Mouse (Mus musculus): Measurements from ENCODE around the gene Lrrc72. TPM values are rescaled to one million over a fixed set of nuclear protein-coding genes. Genes with fewer than 3 reads are reported as not detected.
A peak's percentile ranks its signal among the peaks of the same experiment; 100 is the strongest.
"Not testable (repeated sequence)": the region's sequence is repeated elsewhere in the genome, so short reads cannot be mapped to it uniquely, and the experiment has no call there.

The Lrrc72 gene
- polyA plus RNA-seq, 1 experiment from 2014 or later: not detected

GRCm38 (mm10) chr12:36207800-36208148, 45.4 kb downstream of the Lrrc72 start:
- no peaks in the 10 kb centered on the region for H3K4me1 ChIP-seq (ENCODE audit: control insufficient read depth, low read depth, low read length)
- no peaks in the 10 kb centered on the region for H3K36me3 ChIP-seq (ENCODE audit: control insufficient read depth, insufficient read depth)
- H3K9ac ChIP-seq (ENCODE audit: low read depth, low read length): no peak overlapping the region
- H3K9me3 ChIP-seq (replicated peaks; ENCODE audit: control insufficient read depth, low read length): no peaks in the 10 kb centered on the region
- no peak overlapping the region for H3K4me3 ChIP-seq (ENCODE audit: low read depth, low read length)
- ATAC-seq (ENCODE audit: low read depth): no peak
- 61% methylated on average over 7 of the region's 7 CpGs for WGBS (ENCODE audit: insufficient replicate concordance)
- no peak overlapping the region for H3K4me2 ChIP-seq (ENCODE audit: low read depth, low read length)
- no peaks in the 10 kb centered on the region for H3K27me3 ChIP-seq (ENCODE audit: control insufficient read depth, insufficient read depth, low read depth, low read length)
- no peak overlapping the region for H3K27ac ChIP-seq (ENCODE audit: low read length)

DNA sequence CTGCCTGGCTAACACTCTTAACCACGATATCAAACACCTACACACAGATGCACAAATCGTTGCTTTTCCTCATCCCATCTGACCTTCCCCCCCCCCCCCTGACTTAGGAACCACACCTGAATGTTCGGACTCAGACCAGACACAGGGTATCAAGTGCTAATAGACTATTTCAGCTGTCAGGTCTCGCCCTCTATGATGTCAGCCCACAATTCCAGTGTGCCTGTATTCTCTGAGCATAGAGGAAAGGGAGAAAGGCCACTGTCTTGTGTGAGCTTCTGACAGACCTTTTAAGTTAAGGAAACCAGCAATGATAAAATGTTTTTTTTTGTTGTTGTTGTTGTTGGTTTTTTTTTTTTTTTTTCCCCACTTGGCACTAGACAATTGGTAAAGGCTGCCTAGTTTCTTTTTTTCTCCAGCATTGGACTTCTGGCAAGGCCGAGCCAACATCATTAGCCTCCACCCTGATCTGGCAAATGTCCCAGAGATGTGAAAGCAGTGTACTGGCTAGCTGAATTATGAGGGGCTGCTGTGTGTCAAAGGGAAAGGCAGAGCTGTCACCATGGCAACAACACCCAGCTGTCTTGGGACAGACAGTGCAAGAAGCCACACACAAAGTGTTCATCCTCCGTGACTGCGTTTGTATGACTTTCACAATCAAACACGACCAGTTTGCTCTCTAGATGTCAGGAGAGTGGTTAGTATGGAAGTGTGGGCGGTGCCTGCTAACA, 46.0 kb downstream of the Lrrc72 start:
- Histone ChIP-seq H3K27ac (ENCODE audit: low read length) (no peak overlapping the region), H3K9ac (ENCODE audit: low read depth, low read length) (no peak overlapping the region), H3K27me3 (ENCODE audit: control insufficient read depth, insufficient read depth, low read depth, low read length) (no peaks in the 10 kb centered on the region), H3K4me2 (ENCODE audit: low read depth, low read length) (no peak overlapping the region), H3K4me3 (ENCODE audit: low read depth, low read length) (no peak overlapping the region), H3K36me3 (ENCODE audit: control insufficient read depth, insufficient read depth) (no peaks in the 10 kb centered on the region), H3K4me1 (ENCODE audit: control insufficient read depth, low read depth, low read length) (no peaks in the 10 kb centered on the region), H3K9me3 (replicated peaks; ENCODE audit: control insufficient read depth, low read length) (no peaks in the 10 kb centered on the region)
- ATAC-seq (ENCODE audit: low read depth): no peak
- WGBS (ENCODE audit: insufficient replicate concordance): 52% methylated on average over 9 of the region's 9 CpGs

GRCm38 (mm10) chr12:36205579-36206119, 47.5 kb downstream of the Lrrc72 start:
- H3K4me1 ChIP-seq (ENCODE audit: control insufficient read depth, low read depth, low read length); H3K9me3 ChIP-seq (replicated peaks; ENCODE audit: control insufficient read depth, low read length); H3K4me2 ChIP-seq (ENCODE audit: low read depth, low read length); H3K36me3 ChIP-seq (ENCODE audit: control insufficient read depth, insufficient read depth); ATAC-seq (ENCODE audit: low read depth); H3K27ac ChIP-seq (ENCODE audit: low read length); H3K4me3 ChIP-seq (ENCODE audit: low read depth, low read length); H3K9ac ChIP-seq (ENCODE audit: low read depth, low read length); H3K27me3 ChIP-seq (ENCODE audit: control insufficient read depth, insufficient read depth, low read depth, low read length): not testable (repeated sequence)
- 37% methylated on average over 5 of the region's 5 CpGs for WGBS (ENCODE audit: insufficient replicate concordance)

DNA sequence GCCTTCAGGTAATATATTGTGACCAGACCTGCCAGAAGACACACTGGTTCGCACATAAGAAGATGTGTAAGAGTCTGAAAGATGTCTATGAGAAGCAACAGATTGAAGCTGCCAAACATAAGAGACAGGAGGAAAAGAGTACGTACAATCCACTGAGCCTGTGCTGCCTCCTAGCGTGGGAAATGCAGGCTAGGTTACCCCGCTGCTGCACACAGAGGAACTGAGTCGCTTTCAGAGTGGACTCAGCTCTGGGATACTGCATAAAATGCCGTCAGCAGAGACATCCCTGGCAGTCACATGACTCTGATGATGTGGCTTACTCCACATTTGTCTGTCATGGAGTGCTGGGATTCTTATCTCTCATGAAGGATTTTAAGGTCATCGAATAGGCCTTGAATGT, 58.2 kb downstream of the Lrrc72 start:
- H3K27ac ChIP-seq (ENCODE audit: low read length): no peak overlapping the region
- H3K9me3 ChIP-seq (replicated peaks; ENCODE audit: control insufficient read depth, low read length): no peaks in the 10 kb centered on the region
- H3K27me3 ChIP-seq (ENCODE audit: control insufficient read depth, insufficient read depth, low read depth, low read length): no peaks in the 10 kb centered on the region
- H3K9ac ChIP-seq (ENCODE audit: low read depth, low read length): no peak overlapping the region
- no peak overlapping the region for H3K4me2 ChIP-seq (ENCODE audit: low read depth, low read length)
- no peak for ATAC-seq (ENCODE audit: low read depth)
- H3K4me1 ChIP-seq (ENCODE audit: control insufficient read depth, low read depth, low read length): no peaks in the 10 kb centered on the region
- 71% methylated on average over 7 of the region's 7 CpGs for WGBS (ENCODE audit: insufficient replicate concordance)
- peaks cover 18% of the 10 kb centered on the region for H3K36me3 ChIP-seq (ENCODE audit: control insufficient read depth, insufficient read depth)
- H3K4me3 ChIP-seq (ENCODE audit: low read depth, low read length): no peak overlapping the region

DNA sequence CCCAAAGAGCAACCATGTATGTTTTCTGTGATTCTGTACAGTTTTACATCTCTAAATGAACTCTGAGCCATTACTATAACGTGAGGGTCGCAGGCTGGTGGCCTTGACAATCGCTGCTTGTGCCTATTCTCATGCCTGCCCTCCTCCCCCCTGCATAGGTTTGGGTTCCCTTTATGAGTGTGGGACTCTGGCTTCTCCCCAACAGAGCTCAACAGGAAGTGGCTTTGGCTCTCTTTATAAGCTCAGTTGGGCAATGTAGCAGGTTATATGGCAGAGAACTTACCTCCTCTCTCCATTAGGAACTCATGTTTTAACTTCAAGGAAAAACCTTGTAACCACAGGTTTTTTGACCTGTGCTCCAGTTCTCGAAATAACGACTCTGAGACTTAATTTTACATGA, 62.9 kb downstream of the Lrrc72 start:
- Histone ChIP-seq H3K36me3 (ENCODE audit: control insufficient read depth, insufficient read depth) (peaks cover 5% of the 10 kb centered on the region), H3K4me2 (ENCODE audit: low read depth, low read length) (no peak overlapping the region), H3K9ac (ENCODE audit: low read depth, low read length) (no peak overlapping the region), H3K27ac (ENCODE audit: low read length) (no peak overlapping the region), H3K27me3 (ENCODE audit: control insufficient read depth, insufficient read depth, low read depth, low read length) (no peaks in the 10 kb centered on the region), H3K9me3 (replicated peaks; ENCODE audit: control insufficient read depth, low read length) (no peaks in the 10 kb centered on the region), H3K4me1 (ENCODE audit: control insufficient read depth, low read depth, low read length) (no peaks in the 10 kb centered on the region), H3K4me3 (ENCODE audit: low read depth, low read length) (no peak overlapping the region)
- WGBS (ENCODE audit: insufficient replicate concordance): 74% methylated on average over 5 of the region's 5 CpGs
- ATAC-seq (ENCODE audit: low read depth): no peak

DNA sequence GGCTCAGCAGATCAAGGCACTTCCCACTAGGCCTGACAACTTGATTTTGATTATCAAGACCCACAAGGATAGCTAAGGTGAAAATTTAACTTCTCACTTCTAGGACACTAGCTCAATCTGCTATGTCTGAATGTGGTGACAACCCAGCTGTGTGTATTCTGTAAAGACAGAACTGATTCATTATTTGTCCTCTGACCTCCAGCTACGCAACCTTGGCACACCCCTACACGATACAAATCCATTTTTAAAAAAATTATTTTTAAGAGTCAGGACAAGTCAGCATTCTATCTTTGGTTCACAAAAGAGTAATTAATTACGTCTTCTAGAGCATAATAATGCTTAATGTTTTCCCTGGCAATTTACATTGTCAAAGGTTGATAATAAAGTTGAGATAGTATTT, 63.6 kb downstream of the Lrrc72 start:
- Histone ChIP-seq H3K4me1 (ENCODE audit: control insufficient read depth, low read depth, low read length) (no peaks in the 10 kb centered on the region), H3K36me3 (ENCODE audit: control insufficient read depth, insufficient read depth) (peaks cover 4% of the 10 kb centered on the region), H3K4me3 (ENCODE audit: low read depth, low read length) (no peak overlapping the region), H3K9me3 (replicated peaks; ENCODE audit: control insufficient read depth, low read length) (no peaks in the 10 kb centered on the region), H3K27me3 (ENCODE audit: control insufficient read depth, insufficient read depth, low read depth, low read length) (no peaks in the 10 kb centered on the region), H3K9ac (ENCODE audit: low read depth, low read length) (no peak overlapping the region), H3K4me2 (ENCODE audit: low read depth, low read length) (no peak overlapping the region), H3K27ac (ENCODE audit: low read length) (no peak overlapping the region)
- 74% methylated on average over 3 of the region's 3 CpGs for WGBS (ENCODE audit: insufficient replicate concordance)
- no peak for ATAC-seq (ENCODE audit: low read depth)

- Histone ChIP-seq H3K4me1 (ENCODE audit: control insufficient read depth, low read depth, low read length) (no peaks in the 10 kb centered on the region), H3K9ac (ENCODE audit: low read depth, low read length) (no peak overlapping the region), H3K36me3 (ENCODE audit: control insufficient read depth, insufficient read depth) (peaks cover 4% of the 10 kb centered on the region), H3K9me3 (replicated peaks; ENCODE audit: control insufficient read depth, low read length) (no peaks in the 10 kb centered on the region), H3K4me2 (ENCODE audit: low read depth, low read length) (no peak overlapping the region), H3K27me3 (ENCODE audit: control insufficient read depth, insufficient read depth, low read depth, low read length) (no peaks in the 10 kb centered on the region), H3K4me3 (ENCODE audit: low read depth, low read length) (no peak overlapping the region), H3K27ac (ENCODE audit: low read length) (no peak overlapping the region)
- WGBS (ENCODE audit: insufficient replicate concordance): 61% methylated on average over 6 of the region's 6 CpGs
- ATAC-seq (ENCODE audit: low read depth): peak; percentile 30; the same call in 1 of the 2 replicates
Observed at GRCm38 (mm10) chr12:36187081-36187480, 66.1 kb downstream of the Lrrc72 start.

DNA sequence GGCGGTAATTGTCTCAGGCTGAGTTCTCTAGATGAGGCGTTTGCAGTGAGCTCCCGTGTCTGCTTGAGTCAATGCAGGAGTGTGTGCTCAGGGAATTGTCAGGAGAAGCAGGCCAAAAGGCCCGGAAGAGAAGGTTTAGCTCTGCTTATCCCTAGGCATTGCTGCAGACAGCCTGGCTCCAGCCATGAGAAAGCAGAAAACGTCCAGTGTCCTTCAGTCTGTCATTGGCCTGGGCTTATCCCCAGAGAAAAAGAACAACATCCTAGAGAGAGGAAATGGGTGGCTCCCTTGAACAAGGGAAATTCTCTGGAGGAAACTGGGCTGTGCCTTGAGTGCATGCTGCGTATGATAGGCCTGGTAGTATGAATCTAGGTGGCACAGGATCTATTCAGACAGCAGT, 70.6 kb downstream of the Lrrc72 start:
- Histone ChIP-seq H3K4me1 (ENCODE audit: control insufficient read depth, low read depth, low read length) (no peaks in the 10 kb centered on the region), H3K27ac (ENCODE audit: low read length) (no peak overlapping the region), H3K36me3 (ENCODE audit: control insufficient read depth, insufficient read depth) (no peaks in the 10 kb centered on the region; the same call in 1 of the 2 replicates), H3K9ac (ENCODE audit: low read depth, low read length) (no peak overlapping the region), H3K4me2 (ENCODE audit: low read depth, low read length) (no peak overlapping the region), H3K4me3 (ENCODE audit: low read depth, low read length) (no peak overlapping the region), H3K27me3 (ENCODE audit: control insufficient read depth, insufficient read depth, low read depth, low read length) (no peaks in the 10 kb centered on the region), H3K9me3 (replicated peaks; ENCODE audit: control insufficient read depth, low read length) (no peaks in the 10 kb centered on the region)
- ATAC-seq (ENCODE audit: low read depth): peak; percentile 37; the same call in 1 of the 2 replicates
- WGBS (ENCODE audit: insufficient replicate concordance): 73% methylated on average over 6 of the region's 6 CpGs

- H3K4me2 ChIP-seq (ENCODE audit: low read depth, low read length): no peak overlapping the region
- no peak for ATAC-seq (ENCODE audit: low read depth)
- no peak overlapping the region for H3K4me3 ChIP-seq (ENCODE audit: low read depth, low read length)
- no peak overlapping the region for H3K27ac ChIP-seq (ENCODE audit: low read length)
- no peak overlapping the region for H3K9ac ChIP-seq (ENCODE audit: low read depth, low read length)
- H3K27me3 ChIP-seq (ENCODE audit: control insufficient read depth, insufficient read depth, low read depth, low read length): no peaks in the 10 kb centered on the region
- H3K36me3 ChIP-seq (ENCODE audit: control insufficient read depth, insufficient read depth): no peaks in the 10 kb centered on the region
- WGBS (ENCODE audit: insufficient replicate concordance): 82% methylated on average over 5 of the region's 5 CpGs
- no peaks in the 10 kb centered on the region for H3K9me3 ChIP-seq (replicated peaks; ENCODE audit: control insufficient read depth, low read length)
- H3K4me1 ChIP-seq (ENCODE audit: control insufficient read depth, low read depth, low read length): no peaks in the 10 kb centered on the region
Observed at GRCm38 (mm10) chr12:36177227-36177626, 76.0 kb downstream of the Lrrc72 start.
